Mouse (Mus musculus): Measurements from ENCODE around the gene Mvk.

- TF ChIP-seq ZC3H11A (IDR thresholded peaks at IDR 0.05; ENCODE audit: borderline replicate concordance, low read depth, low read length) (no peak), ZNF384 (IDR thresholded peaks at IDR 0.05; ENCODE audit: low read depth, low read length) (no peak), CHD2 (IDR thresholded peaks at IDR 0.05; ENCODE audit: low read depth, low read length) (no peak), MAFK (IDR thresholded peaks at IDR 0.05; ENCODE audit: insufficient read depth, low read depth, low read length) (no peak), HCFC1 (IDR thresholded peaks at IDR 0.05; ENCODE audit: borderline replicate concordance, insufficient read depth, low read length) (no peak)
These were observed 261 bp downstream of the Mvk start for GRCm38 (mm10) chr5:114444368-114444692.

Measured in ES-E14 (cell line).